Mouse (Mus musculus): ENCODE results near the gene Chpf2.
"Not testable (repeated sequence)": the region's sequence is repeated elsewhere in the genome, so short reads cannot be mapped to it uniquely, and the experiment has no call there.

The Chpf2 gene

GRCm38 (mm10) chr5:24586547-24587199 is at the start of gene Chpf2:
TSS of gene Chpf2 (plus strand) at chr5:24586741.
- DNase-seq (ENCODE audit: low spot score in 2 of 2) = peak; percentile 79 to 84

DNA sequence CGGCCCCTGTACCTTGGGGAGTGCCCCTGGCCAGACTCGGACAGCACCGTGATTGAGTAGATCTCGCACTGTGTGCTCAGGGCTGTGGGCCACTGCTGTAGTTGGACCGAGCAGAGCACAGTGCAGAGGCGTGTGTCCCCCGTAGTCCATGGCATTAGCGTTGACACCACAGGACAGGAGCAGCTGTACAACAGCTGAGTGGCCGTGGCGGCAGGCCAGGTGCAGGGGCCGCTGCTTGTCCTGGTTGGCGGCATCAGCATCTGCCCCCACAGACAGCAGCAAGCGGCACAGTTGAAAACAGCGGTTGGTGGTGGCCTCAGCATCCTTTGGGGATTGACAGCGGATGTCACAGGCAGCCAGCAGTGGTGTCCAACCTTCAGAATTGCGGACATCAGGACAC is 48.9 kb upstream of the Chpf2 start:
- DNase-seq (ENCODE audit: low spot score in 2 of 2) = no peak

GRCm38 (mm10) chr5:24539571-24540296 is 46.8 kb upstream of the Chpf2 start:
- no peak for DNase-seq (ENCODE audit: low spot score in 2 of 2)

- no peak for DNase-seq (ENCODE audit: low spot score in 2 of 2)
These were observed 46.0 kb upstream of the Chpf2 start, which contains the start of gene Asb10 for GRCm38 (mm10) chr5:24540387-24541143. TSS of gene Asb10 (minus strand) at chr5:24540978.

- DNase-seq (ENCODE audit: low spot score in 2 of 2) = no peak
These were observed 45.4 kb upstream of the Chpf2 start for GRCm38 (mm10) chr5:24541144-24541569.

GRCm38 (mm10) chr5:24542643-24543042 is 43.9 kb upstream of the Chpf2 start:
- DNase-seq (ENCODE audit: low spot score in 2 of 2) = no peak

GRCm38 (mm10) chr5:24550598-24551316 is 35.8 kb upstream of the Chpf2 start:
- DNase-seq (ENCODE audit: low spot score in 2 of 2) = peak; percentile 34 to 49

DNA sequence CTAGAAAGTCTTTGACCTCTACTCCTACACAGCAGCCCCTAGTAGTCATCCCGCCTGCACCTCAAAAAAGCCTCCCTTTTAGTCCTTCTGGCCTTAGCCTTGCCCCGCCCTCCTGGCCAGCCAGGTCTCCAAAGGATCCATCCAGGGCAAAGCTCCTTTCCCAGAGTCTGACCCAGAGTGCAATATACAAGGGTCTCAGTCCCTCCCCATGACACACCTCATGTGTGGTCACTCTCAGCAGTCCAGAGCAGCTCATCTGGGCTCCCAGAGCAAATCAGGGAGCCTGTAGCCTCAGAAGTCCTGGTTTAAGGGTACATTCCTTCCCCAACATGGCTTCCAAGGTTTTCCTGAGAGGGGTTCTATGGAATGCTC is 35.2 kb upstream of the Chpf2 start:
- no peak for DNase-seq (ENCODE audit: low spot score in 2 of 2)

DNA sequence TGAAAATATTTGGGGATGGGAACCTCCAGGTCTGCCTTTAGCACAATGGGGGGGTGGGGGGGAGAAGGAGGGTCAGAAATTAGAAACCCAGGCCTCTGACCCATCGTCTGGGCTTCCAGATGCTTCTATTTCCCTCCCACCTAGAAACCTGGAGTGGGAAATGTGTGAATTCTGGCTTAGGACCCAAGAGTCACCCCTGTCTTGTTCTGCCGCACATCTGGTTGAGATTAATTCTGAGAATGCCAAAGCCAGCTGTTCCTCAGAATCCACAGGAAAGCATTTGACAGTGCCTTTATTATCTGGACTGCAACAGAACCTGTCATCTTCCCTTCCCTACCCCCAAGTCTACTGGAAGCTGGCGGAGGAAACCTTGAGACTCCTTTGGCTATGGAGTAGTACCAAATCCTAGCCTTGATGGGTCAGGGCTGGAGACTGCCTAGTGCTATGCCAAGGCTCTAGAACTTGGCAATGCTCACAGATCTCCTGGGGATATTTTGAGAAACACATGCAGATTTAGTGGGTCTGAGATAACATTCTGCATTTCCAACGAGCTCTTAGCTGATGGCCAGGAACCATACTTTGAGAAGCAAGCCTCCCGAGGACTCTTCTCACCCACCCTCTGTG is 32.8 kb upstream of the Chpf2 start:
- DNase-seq (ENCODE audit: low spot score in 2 of 2) = no peak

DNA sequence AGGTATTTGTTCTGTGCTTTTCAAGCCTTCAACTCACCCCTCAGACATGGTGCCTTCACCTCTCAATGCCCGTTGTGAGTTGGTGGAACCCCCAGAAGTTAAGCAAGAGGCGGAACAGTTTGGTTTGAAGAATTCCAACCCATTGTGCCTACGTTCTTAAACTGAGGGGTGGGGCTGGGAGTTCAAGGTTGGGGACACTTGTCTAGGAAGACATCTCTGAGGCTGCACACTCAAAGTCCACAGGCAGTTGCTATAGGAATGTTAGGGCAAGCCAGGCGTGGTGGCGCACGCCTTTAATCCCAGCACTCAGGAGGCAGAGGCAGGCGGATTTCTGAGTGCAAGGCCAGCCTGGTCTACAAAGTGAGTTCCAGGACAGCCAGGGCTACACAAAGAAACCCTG is 31.2 kb upstream of the Chpf2 start:
- not testable (repeated sequence) for DNase-seq (ENCODE audit: low spot score in 2 of 2)

DNA sequence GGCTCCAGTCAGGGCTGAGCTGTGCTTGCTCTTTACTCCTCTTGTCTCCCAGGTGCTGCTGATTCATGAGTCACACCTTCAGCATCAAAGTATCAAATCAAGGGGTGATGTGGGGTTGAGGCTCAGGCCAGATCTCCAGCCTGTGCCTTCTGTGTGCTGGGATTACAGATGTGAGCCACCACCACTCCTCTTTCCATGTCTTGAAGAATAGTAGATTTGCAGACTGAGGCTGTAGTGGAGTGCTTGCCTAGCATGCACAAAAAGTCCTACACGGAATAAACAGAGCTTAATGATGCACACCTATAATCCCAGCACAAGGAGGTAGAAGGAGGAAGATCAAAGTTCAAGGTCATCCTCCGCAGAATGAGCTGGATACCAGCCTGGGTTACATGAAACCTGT is 29.8 kb upstream of the Chpf2 start, which contains the start of gene 4931409K22Rik:
Gene 4931409K22Rik, minus strand, starts transcription at position 101 of the 400 bp plus-strand sequence.
- DNase-seq (ENCODE audit: low spot score in 2 of 2) = no peak

DNA sequence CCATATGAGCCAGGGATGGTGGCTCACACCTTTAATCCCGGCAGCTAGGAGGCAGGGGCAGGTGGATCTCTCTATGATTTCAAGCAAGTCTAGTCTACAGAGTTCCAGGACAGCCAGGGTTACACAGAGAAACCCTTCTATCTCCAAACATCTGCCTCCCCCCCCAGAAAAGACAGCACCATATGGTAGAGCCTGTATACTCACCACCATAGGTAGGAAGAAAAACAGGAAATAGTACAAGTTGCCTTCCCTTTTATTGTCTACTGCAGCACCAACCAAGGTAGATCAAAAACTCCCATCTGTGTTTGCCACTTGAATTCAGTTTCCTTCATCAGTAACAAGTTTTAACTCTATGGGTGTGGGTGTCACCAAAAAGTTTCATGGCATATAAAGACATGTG is 10.6 kb upstream of the Chpf2 start:
- no peak for DNase-seq (ENCODE audit: low spot score in 2 of 2)

DNA sequence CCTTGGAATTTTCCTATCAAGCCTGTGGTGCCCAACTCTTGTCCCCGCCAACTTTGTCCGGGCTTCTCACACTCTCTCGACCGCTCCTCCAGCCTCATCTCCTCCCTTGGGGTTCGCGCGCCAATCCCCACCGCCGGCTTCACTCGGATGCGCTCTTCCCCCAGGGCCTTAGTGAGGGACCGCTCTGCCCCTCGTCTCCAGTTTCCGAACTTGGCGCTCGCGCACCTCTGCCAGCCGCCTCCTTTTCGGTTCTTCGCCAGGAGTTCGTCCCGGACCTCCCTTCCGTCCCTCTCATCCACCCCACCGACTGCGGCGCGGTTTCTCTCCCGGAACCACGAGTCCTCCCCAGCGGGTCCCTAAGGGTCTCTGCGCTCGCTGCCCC is 9.7 kb upstream of the Chpf2 start:
- DNase-seq (ENCODE audit: low spot score in 2 of 2) = no peak

- DNase-seq (ENCODE audit: low spot score in 2 of 2) = peak; percentile 98 to 99
These were observed 9.2 kb upstream of the Chpf2 start, which contains the start of gene Abcf2 for GRCm38 (mm10) chr5:24577183-24577929. TSS of gene Abcf2 (minus strand) at chr5:24577467.

GRCm38 (mm10) chr5:24578109-24578963 is 8.2 kb upstream of the Chpf2 start:
- DNase-seq (ENCODE audit: low spot score in 2 of 2) = no peak

DNA sequence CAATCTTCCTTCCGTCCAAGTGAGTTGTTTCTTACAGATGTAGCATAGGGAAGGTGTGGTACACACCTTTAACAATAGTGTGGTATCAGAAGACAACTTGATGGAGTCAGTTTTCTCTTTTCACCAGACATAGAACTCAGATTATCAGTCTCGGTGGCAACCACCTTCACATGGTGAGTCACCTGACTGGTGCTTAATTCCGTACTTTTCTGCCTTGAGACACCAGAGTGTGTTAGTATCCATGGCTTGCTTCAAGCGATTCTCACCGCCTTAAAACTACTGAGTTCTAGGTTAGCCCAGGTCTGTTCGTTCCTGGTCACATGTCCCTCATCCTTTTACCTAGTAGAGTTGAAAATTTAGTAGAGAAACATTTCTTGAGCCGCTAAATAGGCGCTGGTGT is 435 bp upstream of the Chpf2 start:
- DNase-seq (ENCODE audit: low spot score in 2 of 2) = no peak

DNA sequence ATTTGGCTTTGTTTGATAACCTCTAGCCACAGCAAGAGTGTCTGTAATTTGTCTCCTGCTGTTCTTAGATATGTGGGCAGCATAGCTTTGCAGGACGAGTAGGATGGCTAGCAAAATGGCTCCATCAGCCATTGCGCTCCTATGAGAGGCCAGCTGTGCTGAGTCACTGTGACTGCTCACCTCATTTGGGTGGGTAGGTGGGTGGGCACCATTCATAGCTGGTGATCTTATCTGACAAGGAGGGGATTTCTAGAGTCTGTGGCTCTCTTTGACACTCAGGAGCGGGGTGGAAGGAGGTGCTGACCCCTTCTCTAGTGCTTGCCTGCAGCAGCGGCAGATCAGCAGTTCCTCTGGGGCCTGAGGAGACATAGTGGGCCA is 648 bp downstream of the Chpf2 start:
- no peak for DNase-seq (ENCODE audit: low spot score in 2 of 2)

GRCm38 (mm10) chr5:24589511-24590500 is 3.3 kb downstream of the Chpf2 start:
- no peak for DNase-seq (ENCODE audit: low spot score in 2 of 2)

Measured in thymus, postnatal 10 days (tissue).